Mouse (Mus musculus): ENCODE measurements around the gene Ccdc28a.

Ccdc28a gene

GRCm38 (mm10) chr10:18234560-18235401, at the start of gene Ccdc28a:
Gene Ccdc28a, minus strand, starts transcription at chr10:18234998.
- Histone ChIP-seq H3K4me3 (replicated peaks; ENCODE audit: low read length) (peak within 1 kb of the TSS; percentile 93), H3K27me3 (ENCODE audit: insufficient read depth, low read length) (no peaks in the 10 kb centered on the region), H3K36me3 (ENCODE audit: insufficient read depth, low read length) (peaks cover 3% of the 10 kb centered on the region; the same call in 1 of the 2 replicates), H3K9me3 (ENCODE audit: low read length) (peaks cover 26% of the 10 kb centered on the region), H3K4me1 (replicated peaks; ENCODE audit: low read depth, low read length) (peaks cover 12% of the 10 kb centered on the region; the same call in 1 of the 2 replicates)
- TF ChIP-seq NANOG (IDR thresholded peaks at IDR 0.05; ENCODE audit: borderline replicate concordance, low read length), result no peak
- no peak for TF ChIP-seq POU5F1 (IDR thresholded peaks at IDR 0.05; ENCODE audit: borderline replicate concordance, low read length)
- no peak for TF ChIP-seq CTCF (conservative IDR thresholded peaks at IDR 0.05; ENCODE audit: low read length)

- H3K27me3 ChIP-seq (ENCODE audit: insufficient read depth, low read length), result no peaks in the 10 kb centered on the region
- no peaks in the 10 kb centered on the region for H3K36me3 ChIP-seq (ENCODE audit: insufficient read depth, low read length)
- H3K9me3 ChIP-seq (ENCODE audit: low read length), result no peaks in the 10 kb centered on the region
- TF ChIP-seq CTCF (conservative IDR thresholded peaks at IDR 0.05; ENCODE audit: low read length) (no peak), POU5F1 (IDR thresholded peaks at IDR 0.05; ENCODE audit: borderline replicate concordance, low read length) (no peak), NANOG (IDR thresholded peaks at IDR 0.05; ENCODE audit: borderline replicate concordance, low read length) (no peak)
- H3K4me3 ChIP-seq (replicated peaks; ENCODE audit: low read length), result no peak overlapping the region
- no peaks in the 10 kb centered on the region for H3K4me1 ChIP-seq (replicated peaks; ENCODE audit: low read depth, low read length)
Measured at GRCm38 (mm10) chr10:18283991-18284390, 49.2 kb upstream of the Ccdc28a start.

DNA sequence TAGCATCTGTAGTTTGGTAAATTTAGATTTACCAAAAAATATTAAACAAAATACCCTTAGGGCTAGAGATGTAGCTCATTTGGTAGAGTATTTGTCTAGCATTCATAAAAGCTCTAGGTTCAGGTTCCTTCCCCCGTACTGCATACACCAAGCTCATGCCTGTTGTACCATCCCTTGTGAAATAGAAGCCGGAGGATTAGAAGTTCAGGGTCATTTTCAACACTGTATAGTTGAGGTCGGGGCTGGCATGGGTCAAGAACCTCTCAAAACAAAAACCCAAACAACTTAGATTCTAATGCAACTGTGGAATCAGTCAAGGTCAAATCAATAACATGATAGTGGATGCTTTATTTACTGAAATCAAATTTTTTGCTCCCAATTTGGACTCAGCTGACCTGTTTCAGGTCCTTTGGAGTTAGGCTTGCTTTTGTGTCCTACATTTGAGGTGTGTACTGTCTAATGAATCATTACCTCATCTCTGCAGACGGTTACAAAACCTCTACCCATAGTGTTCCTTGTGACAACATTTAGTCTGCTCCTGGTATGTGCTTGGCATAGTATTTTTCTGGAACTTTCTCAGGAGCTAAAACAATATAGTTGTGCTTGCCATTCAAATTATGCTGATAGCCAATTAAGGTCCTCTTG, 41.4 kb upstream of the Ccdc28a start:
- TF ChIP-seq POU5F1 (IDR thresholded peaks at IDR 0.05; ENCODE audit: borderline replicate concordance, low read length), result no peak
- no peak for TF ChIP-seq CTCF (conservative IDR thresholded peaks at IDR 0.05; ENCODE audit: low read length)
- TF ChIP-seq NANOG (IDR thresholded peaks at IDR 0.05; ENCODE audit: borderline replicate concordance, low read length), result no peak
- H3K4me1 ChIP-seq (replicated peaks; ENCODE audit: low read depth, low read length), result no peaks in the 10 kb centered on the region
- H3K36me3 ChIP-seq (ENCODE audit: insufficient read depth, low read length), result no peaks in the 10 kb centered on the region
- no peak overlapping the region for H3K4me3 ChIP-seq (replicated peaks; ENCODE audit: low read length)
- peaks cover 10% of the 10 kb centered on the region for H3K9me3 ChIP-seq (ENCODE audit: low read length)
- H3K27me3 ChIP-seq (ENCODE audit: insufficient read depth, low read length), result no peaks in the 10 kb centered on the region

GRCm38 (mm10) chr10:18251345-18251744, 16.5 kb upstream of the Ccdc28a start:
- H3K4me3 ChIP-seq (replicated peaks; ENCODE audit: low read length), result no peak overlapping the region
- TF ChIP-seq CTCF (conservative IDR thresholded peaks at IDR 0.05; ENCODE audit: low read length), result no peak
- no peak for TF ChIP-seq NANOG (IDR thresholded peaks at IDR 0.05; ENCODE audit: borderline replicate concordance, low read length)
- no peak for TF ChIP-seq POU5F1 (IDR thresholded peaks at IDR 0.05; ENCODE audit: borderline replicate concordance, low read length)
- peaks cover 4% of the 10 kb centered on the region; the same call in 1 of the 2 replicates for H3K9me3 ChIP-seq (ENCODE audit: low read length)
- H3K36me3 ChIP-seq (ENCODE audit: insufficient read depth, low read length), result no peaks in the 10 kb centered on the region
- H3K4me1 ChIP-seq (replicated peaks; ENCODE audit: low read depth, low read length), result peaks cover 10% of the 10 kb centered on the region
- no peaks in the 10 kb centered on the region for H3K27me3 ChIP-seq (ENCODE audit: insufficient read depth, low read length)

- no peak for TF ChIP-seq NANOG (IDR thresholded peaks at IDR 0.05; ENCODE audit: borderline replicate concordance, low read length)
- no peak for TF ChIP-seq CTCF (conservative IDR thresholded peaks at IDR 0.05; ENCODE audit: low read length)
- TF ChIP-seq POU5F1 (IDR thresholded peaks at IDR 0.05; ENCODE audit: borderline replicate concordance, low read length), result no peak
- no peaks in the 10 kb centered on the region for H3K27me3 ChIP-seq (ENCODE audit: insufficient read depth, low read length)
Measured at GRCm38 (mm10) chr10:18243614-18244013, 8.8 kb upstream of the Ccdc28a start.

GRCm38 (mm10) chr10:18237191-18237590, 2.4 kb upstream of the Ccdc28a start:
- Histone ChIP-seq H3K4me3 (replicated peaks; ENCODE audit: low read length) (no peak overlapping the region), H3K9me3 (ENCODE audit: low read length) (peaks cover 37% of the 10 kb centered on the region), H3K36me3 (ENCODE audit: insufficient read depth, low read length) (peaks cover 3% of the 10 kb centered on the region; the same call in 1 of the 2 replicates), H3K4me1 (replicated peaks; ENCODE audit: low read depth, low read length) (peaks cover 12% of the 10 kb centered on the region; the same call in 1 of the 2 replicates), H3K27me3 (ENCODE audit: insufficient read depth, low read length) (no peaks in the 10 kb centered on the region)
- no peak for TF ChIP-seq NANOG (IDR thresholded peaks at IDR 0.05; ENCODE audit: borderline replicate concordance, low read length)
- no peak for TF ChIP-seq POU5F1 (IDR thresholded peaks at IDR 0.05; ENCODE audit: borderline replicate concordance, low read length)
- TF ChIP-seq CTCF (conservative IDR thresholded peaks at IDR 0.05; ENCODE audit: low read length), result no peak

More at GRCm38 (mm10) chr10:18243614-18244013, 8.8 kb upstream of the Ccdc28a start:
- Histone ChIP-seq H3K4me3 (replicated peaks; ENCODE audit: low read length) (no peak overlapping the region), H3K4me1 (replicated peaks; ENCODE audit: low read depth, low read length) (no peaks in the 10 kb centered on the region), H3K9me3 (ENCODE audit: low read length) (peaks cover 24% of the 10 kb centered on the region), H3K36me3 (ENCODE audit: insufficient read depth, low read length) (no peaks in the 10 kb centered on the region)

DNA sequence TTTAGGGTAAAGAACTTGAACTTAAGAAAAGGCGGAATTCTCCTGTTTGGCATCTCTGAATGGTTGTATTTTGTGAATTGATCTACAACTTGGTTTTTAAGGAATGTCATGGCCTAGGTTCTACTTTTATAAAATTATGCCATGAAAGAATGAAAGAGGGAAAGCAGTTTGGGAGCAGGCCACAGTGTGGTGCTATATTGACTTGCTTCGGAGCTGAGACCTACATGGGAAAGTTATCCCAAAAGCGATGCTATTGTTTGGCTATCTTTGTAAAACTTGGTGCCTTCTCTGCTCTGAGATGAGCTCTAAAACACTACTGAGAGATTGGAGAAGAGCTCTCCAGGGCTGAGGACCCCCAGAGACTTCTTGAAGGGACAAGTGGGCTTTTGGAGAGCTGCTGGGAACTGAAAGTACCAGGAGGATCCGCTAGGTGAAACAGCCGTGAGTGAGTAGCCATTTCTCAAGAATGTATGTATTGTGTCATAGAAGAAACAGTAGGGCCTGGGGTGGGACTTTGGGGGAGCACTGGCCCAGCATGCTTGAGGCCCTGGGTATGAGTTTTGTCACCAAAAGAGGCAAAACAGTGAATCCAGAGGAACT, 1.6 kb upstream of the Ccdc28a start:
- Histone ChIP-seq H3K4me3 (replicated peaks; ENCODE audit: low read length) (no peak overlapping the region), H3K36me3 (ENCODE audit: insufficient read depth, low read length) (peaks cover 3% of the 10 kb centered on the region; the same call in 1 of the 2 replicates), H3K9me3 (ENCODE audit: low read length) (peaks cover 29% of the 10 kb centered on the region), H3K27me3 (ENCODE audit: insufficient read depth, low read length) (no peaks in the 10 kb centered on the region), H3K4me1 (replicated peaks; ENCODE audit: low read depth, low read length) (peaks cover 12% of the 10 kb centered on the region; the same call in 1 of the 2 replicates)
- no peak for TF ChIP-seq POU5F1 (IDR thresholded peaks at IDR 0.05; ENCODE audit: borderline replicate concordance, low read length)
- no peak for TF ChIP-seq NANOG (IDR thresholded peaks at IDR 0.05; ENCODE audit: borderline replicate concordance, low read length)
- TF ChIP-seq CTCF (conservative IDR thresholded peaks at IDR 0.05; ENCODE audit: low read length), result no peak

GRCm38 (mm10) chr10:18235402-18235747, 577 bp upstream of the Ccdc28a start:
- Histone ChIP-seq H3K4me3 (replicated peaks; ENCODE audit: low read length) (peak overlapping the region; percentile 93), H3K9me3 (ENCODE audit: low read length) (peaks cover 26% of the 10 kb centered on the region), H3K27me3 (ENCODE audit: insufficient read depth, low read length) (no peaks in the 10 kb centered on the region), H3K4me1 (replicated peaks; ENCODE audit: low read depth, low read length) (peaks cover 12% of the 10 kb centered on the region; the same call in 1 of the 2 replicates), H3K36me3 (ENCODE audit: insufficient read depth, low read length) (peaks cover 3% of the 10 kb centered on the region; the same call in 1 of the 2 replicates)
- no peak for TF ChIP-seq POU5F1 (IDR thresholded peaks at IDR 0.05; ENCODE audit: borderline replicate concordance, low read length)
- no peak for TF ChIP-seq CTCF (conservative IDR thresholded peaks at IDR 0.05; ENCODE audit: low read length)
- TF ChIP-seq NANOG (IDR thresholded peaks at IDR 0.05; ENCODE audit: borderline replicate concordance, low read length), result no peak
